Mouse (Mus musculus): Measurements from ENCODE around the gene Cldn19.
"Not testable (repeated sequence)": the region's sequence is repeated elsewhere in the genome, so short reads cannot be mapped to it uniquely, and the experiment has no call there.

The Cldn19 gene

GRCm38 (mm10) chr4:119252025-119252808 is 3.0 kb upstream of the Cldn19 start:
- no peak for DNase-seq (ENCODE audit: low spot score in 2 of 2)

GRCm38 (mm10) chr4:119254012-119254618 is 1.1 kb upstream of the Cldn19 start:
- DNase-seq (ENCODE audit: low spot score in 2 of 2) = peak in 1 of 2 experiments; percentile 34

- DNase-seq (ENCODE audit: low spot score in 2 of 2) = no peak
These were observed 1.9 kb downstream of the Cldn19 start for GRCm38 (mm10) chr4:119257083-119257482.

- no peak for DNase-seq (ENCODE audit: low spot score in 2 of 2)
These were observed 4.4 kb downstream of the Cldn19 start for GRCm38 (mm10) chr4:119259344-119260254.

- no peak for DNase-seq (ENCODE audit: low spot score in 2 of 2)
These were observed 6.0 kb downstream of the Cldn19 start for GRCm38 (mm10) chr4:119261087-119261713.

- DNase-seq (ENCODE audit: low spot score in 2 of 2) = no peak
These were observed 7.3 kb downstream of the Cldn19 start for GRCm38 (mm10) chr4:119262483-119262882.

- DNase-seq (ENCODE audit: low spot score in 2 of 2) = no peak
These were observed 8.2 kb downstream of the Cldn19 start for GRCm38 (mm10) chr4:119263459-119263858.

GRCm38 (mm10) chr4:119266606-119267005 is 11.4 kb downstream of the Cldn19 start:
- DNase-seq (ENCODE audit: low spot score in 2 of 2) = no peak

- DNase-seq (ENCODE audit: low spot score in 2 of 2) = no peak
These were observed 19.4 kb downstream of the Cldn19 start for GRCm38 (mm10) chr4:119274627-119275026.

GRCm38 (mm10) chr4:119275226-119275625 is 20.0 kb downstream of the Cldn19 start:
- no peak for DNase-seq (ENCODE audit: low spot score in 2 of 2)

- no peak for DNase-seq (ENCODE audit: low spot score in 2 of 2)
These were observed 20.5 kb downstream of the Cldn19 start for GRCm38 (mm10) chr4:119275726-119276125.

GRCm38 (mm10) chr4:119278784-119279183 is 23.6 kb downstream of the Cldn19 start:
- not testable (repeated sequence) for DNase-seq (ENCODE audit: low spot score in 2 of 2)

GRCm38 (mm10) chr4:119284861-119285260 is 29.6 kb downstream of the Cldn19 start:
- no peak for DNase-seq (ENCODE audit: low spot score in 2 of 2)

- no peak for DNase-seq (ENCODE audit: low spot score in 2 of 2)
These were observed 30.1 kb downstream of the Cldn19 start for GRCm38 (mm10) chr4:119285336-119285735.

GRCm38 (mm10) chr4:119291921-119292320 is 36.7 kb downstream of the Cldn19 start:
- no peak for DNase-seq (ENCODE audit: low spot score in 2 of 2)

- DNase-seq (ENCODE audit: low spot score in 2 of 2) = peak in 1 of 2 experiments; percentile 31
These were observed 37.8 kb downstream of the Cldn19 start for GRCm38 (mm10) chr4:119292771-119293573.

GRCm38 (mm10) chr4:119293574-119294258 is 38.5 kb downstream of the Cldn19 start:
- DNase-seq (ENCODE audit: low spot score in 2 of 2) = peak in 1 of 2 experiments; percentile 35

GRCm38 (mm10) chr4:119294415-119295133 is 39.4 kb downstream of the Cldn19 start, which contains the start of gene Ybx1:
TSS of gene Ybx1 (minus strand) at chr4:119294604.
- DNase-seq (ENCODE audit: low spot score in 2 of 2) = peak; percentile 100

GRCm38 (mm10) chr4:119295134-119295453 is 39.9 kb downstream of the Cldn19 start:
- DNase-seq (ENCODE audit: low spot score in 2 of 2) = no peak

GRCm38 (mm10) chr4:119297361-119297760 is 42.1 kb downstream of the Cldn19 start:
- DNase-seq (ENCODE audit: low spot score in 2 of 2) = no peak
